In genomic region chr1:154798771-154799170, GRCm38 (mm10) we compare ENCODE assay signal across 12 mouse cellular contexts.
DNase-seq lines count a peak whose midpoint lies in the region.
"Had no signal": no experiment of that assay in that cellular context is flagged by ENCODE, and none has a peak within 500 bp of the region (broad histone marks: within the 10 kb centered on the region; RNA-seq: fewer than 3 reads in every experiment).

No protein-coding gene starts in this region.

- intact Hi-C loops in gastrocnemius, postnatal 36 days (cut with DNase I): no loop called here

- peak; percentile 93 for DNase-seq in brain, adult 2 months (ENCODE audit: low read depth, low spot score)
- peak; percentile 79 for DNase-seq in cerebellum, adult 11-12 months
- peak; percentile 85 for DNase-seq in cerebellum, adult 9-10 months
- peak; percentile 79 to 86 for DNase-seq in cerebellum, postnatal 25 days
- no peak for DNase-seq in gastrocnemius, postnatal 36 days
- no peak for DNase-seq in urinary bladder, adult 18-20 months (ENCODE audit: low spot score in 2 of 2)
- DNase-seq in ovary, postnatal 14 days (ENCODE audit: low spot score): no peak
- DNase-seq: adrenal gland, postnatal 10 days; gastrocnemius, postnatal 10 days; heart, adult 2 months; heart, postnatal 14 days; kidney, adult 18-20 months had no signal

Comparison
In these comparisons a context has a peak if more than half of its experiments do, and no peak if none do; other contexts are left out.
1. DNase-seq: peak in brain, adult 2 months (single experiment), cerebellum, adult 11-12 months (single experiment), cerebellum, adult 9-10 months (single experiment) and cerebellum, postnatal 25 days (2 of 2); none in gastrocnemius, postnatal 36 days (0 of 2), urinary bladder, adult 18-20 months (0 of 2) and ovary, postnatal 14 days (single experiment).